Mouse (Mus musculus): ENCODE results near the gene Phxr2.

Phxr2 gene

DNA sequence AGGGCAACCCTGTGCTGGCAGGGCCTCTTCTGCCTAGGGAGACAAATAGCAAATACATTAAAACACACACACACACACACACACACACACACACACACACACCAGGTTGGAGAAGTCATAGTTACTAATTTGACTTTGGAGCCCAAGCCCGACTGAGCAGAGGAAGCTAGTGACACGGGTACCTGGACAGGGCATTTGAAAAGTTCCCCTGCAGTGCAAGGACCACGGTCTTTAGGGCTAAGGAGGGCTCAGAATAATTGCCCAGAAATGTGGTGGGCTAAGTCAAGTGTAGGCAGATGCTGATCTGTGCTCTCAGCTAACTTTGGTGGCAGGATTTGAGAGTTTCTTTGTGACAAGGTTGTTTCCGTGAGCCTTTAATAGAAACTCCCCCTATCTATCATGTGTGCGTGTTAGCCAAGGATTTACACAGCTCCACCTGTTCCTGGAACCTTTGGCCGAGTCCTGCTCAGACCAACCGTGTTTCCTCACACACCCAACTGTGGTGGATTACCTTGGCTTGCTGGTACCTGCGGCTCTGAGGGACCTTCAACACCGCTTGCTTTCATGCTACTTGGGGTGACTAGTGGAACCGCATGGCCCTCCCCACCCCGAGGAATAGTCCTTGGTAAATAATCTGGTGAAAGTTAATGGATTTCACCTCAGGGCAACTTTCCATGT is 6.6 kb upstream of the Phxr2 start:
- no peak for DNase-seq (ENCODE audit: low read depth, low spot score)

DNA sequence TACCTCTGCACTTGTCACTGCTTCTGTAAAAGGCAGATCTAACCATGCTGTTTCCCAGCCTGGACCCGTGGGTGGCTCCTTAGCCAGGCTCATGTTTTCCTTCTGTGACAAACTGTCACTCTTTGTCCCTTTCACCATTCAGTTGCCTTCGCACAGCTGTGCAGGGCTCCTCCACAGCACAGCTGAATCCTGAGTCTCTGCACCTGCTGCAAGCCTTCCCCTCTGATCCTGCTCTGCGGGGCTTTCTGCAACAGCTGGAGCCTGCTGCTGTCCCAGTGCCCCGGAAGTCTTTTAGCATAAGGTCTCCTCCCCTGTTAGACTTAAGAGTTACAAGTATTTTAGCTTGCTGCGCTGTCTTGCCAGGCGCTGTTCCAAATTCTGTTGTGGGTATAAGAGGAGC is 6.1 kb upstream of the Phxr2 start:
- no peak for DNase-seq (ENCODE audit: low read depth, low spot score)

DNA sequence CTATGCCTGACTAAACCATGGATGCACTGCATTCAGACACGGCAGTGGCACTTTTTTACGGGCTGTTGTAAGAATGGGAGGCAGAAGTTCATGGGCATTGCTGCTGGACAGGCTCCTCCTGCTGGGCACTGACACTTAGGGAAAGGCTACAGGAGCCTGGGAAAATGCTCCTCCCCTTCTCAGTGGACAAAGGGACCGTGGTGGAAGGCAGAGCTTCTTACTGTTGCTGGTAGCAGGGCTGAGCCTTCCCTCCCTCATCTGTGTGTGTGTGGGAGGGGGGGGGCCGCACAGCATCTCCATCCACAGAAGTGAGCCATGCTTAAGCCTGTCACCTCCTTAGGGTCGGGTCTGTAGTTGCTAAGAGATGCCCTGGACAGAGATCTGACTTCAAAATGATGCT is 5.2 kb upstream of the Phxr2 start:
- no peak for DNase-seq (ENCODE audit: low read depth, low spot score)

DNA sequence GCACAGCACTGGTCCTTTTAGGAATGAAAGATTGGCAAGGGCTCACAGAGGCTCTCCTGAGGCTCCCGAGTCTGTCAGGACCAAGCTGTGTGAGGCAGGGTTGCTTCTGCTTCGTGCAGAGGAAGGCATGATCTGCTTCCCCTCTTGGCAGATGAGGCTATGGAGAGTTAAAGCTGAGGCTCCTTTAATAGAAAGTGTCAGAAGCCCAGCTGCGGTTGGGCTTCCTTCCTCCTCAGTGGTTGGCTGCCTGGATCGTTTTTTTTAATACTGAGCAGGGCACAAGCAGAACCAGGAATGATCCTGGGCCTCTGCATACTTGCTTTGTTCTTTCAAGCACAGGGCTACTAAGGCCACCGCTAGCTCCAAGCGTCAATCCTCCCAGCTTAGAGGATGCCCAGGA is 4.5 kb upstream of the Phxr2 start:
- DNase-seq (ENCODE audit: low read depth, low spot score): peak; percentile 50

DNA sequence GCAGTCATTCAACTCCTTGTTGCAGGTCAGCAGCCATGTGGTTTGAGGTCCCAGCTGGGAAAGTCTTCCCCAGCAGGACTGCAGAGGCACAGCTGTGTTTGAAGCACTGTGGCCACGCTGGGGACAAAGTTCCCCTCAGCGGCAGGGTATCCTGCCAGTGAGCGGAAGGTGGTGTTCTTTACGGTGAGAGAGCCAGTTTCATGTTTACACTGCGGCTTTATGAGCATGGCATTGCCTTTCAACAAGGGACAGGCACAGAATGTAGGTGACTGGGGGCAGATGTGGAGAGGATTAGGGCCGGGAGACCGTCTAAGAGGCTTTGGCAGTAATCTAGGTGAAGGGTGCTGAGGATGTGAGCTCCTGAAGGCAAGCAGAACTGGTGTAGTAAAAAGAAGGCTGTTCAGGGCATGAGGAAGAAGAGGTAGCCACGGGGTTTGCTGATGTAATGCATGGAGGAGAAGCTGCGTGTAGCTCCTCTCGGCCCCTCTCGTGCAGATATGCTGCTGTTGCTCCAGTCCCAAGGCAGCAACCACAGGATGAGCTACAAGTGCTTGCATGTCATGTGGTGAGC is 1.7 kb upstream of the Phxr2 start:
- DNase-seq (ENCODE audit: low read depth, low spot score): no peak

DNA sequence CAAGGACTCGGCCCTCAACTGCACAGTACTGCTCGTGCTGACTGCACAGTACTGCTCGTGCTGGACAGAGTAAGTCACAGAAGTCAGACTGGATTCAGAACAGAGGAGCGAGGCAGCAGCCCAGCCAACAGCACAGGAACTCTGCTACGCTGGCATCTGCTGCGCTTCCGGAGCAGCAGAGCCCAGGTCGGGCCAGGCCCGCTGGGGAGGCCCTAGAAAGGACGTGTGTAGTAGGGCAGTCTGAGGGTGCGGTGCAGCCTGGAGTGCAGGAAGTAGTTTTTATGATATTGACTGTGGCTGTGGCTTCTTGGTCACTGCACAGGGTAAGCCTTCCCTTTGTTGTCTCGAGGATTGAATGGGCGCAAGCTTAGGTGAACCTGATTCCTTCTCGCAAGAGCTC is 829 bp upstream of the Phxr2 start:
- no peak for DNase-seq (ENCODE audit: low read depth, low spot score)

DNA sequence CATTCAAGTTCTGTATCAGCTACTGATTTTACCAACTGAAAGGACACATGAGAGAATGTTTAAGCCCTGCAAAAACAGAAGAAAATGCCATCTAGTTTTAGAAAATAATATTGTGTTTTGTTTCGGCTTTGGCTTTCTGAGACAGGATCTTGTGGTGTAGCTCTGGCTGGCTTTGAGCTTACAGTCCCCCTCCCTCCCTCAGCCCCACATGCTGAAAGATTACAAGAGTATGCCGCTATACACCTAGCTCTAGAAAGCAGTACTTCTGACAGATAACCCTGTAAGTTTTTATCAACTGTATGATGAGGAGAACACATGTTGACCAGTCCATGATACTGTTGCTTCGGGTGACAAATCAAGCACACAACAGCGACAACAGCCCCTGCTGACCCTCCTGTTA is 6.7 kb downstream of the Phxr2 start:
- DNase-seq (ENCODE audit: low read depth, low spot score): no peak

DNA sequence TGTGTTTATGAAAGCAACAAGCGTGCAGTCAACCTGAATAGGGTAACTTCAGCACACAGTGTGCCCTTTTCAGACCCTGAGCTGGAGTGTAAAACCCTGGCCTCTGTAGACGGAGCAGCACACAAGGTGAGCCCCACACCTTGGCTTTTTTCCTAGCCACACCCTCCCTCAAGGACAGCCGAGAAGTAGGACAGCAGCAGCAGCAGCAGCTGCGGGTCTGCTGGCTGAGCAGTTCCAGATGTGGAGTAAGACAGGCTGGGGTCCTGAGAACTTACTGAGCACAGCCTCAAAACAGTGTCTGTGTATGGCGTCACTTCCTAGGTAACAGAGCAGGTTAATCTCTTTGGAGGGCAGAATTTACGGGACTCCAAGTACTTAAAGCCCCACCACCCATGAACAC is 7.4 kb downstream of the Phxr2 start:
- DNase-seq (ENCODE audit: low read depth, low spot score): no peak

DNA sequence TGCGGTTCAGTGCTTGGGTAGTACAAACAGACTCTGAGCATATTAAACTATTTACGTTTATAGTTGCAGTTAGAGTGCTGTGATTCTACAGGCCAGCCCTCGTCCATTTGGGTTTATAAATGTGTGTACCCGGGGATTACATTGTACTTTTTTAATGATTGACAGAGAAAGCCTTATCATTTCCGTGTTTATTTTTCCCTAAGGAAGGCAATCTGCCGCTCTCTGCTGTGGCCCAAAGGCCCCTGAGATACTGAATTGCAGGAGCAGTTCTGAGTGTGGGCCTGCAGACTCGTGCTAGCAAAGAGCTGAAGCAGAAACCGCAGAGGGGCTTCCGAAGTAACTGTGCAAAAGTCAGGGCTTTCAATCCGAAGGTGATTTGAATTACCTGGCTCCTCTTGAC is 8.2 kb downstream of the Phxr2 start:
- DNase-seq (ENCODE audit: low read depth, low spot score): no peak

DNA sequence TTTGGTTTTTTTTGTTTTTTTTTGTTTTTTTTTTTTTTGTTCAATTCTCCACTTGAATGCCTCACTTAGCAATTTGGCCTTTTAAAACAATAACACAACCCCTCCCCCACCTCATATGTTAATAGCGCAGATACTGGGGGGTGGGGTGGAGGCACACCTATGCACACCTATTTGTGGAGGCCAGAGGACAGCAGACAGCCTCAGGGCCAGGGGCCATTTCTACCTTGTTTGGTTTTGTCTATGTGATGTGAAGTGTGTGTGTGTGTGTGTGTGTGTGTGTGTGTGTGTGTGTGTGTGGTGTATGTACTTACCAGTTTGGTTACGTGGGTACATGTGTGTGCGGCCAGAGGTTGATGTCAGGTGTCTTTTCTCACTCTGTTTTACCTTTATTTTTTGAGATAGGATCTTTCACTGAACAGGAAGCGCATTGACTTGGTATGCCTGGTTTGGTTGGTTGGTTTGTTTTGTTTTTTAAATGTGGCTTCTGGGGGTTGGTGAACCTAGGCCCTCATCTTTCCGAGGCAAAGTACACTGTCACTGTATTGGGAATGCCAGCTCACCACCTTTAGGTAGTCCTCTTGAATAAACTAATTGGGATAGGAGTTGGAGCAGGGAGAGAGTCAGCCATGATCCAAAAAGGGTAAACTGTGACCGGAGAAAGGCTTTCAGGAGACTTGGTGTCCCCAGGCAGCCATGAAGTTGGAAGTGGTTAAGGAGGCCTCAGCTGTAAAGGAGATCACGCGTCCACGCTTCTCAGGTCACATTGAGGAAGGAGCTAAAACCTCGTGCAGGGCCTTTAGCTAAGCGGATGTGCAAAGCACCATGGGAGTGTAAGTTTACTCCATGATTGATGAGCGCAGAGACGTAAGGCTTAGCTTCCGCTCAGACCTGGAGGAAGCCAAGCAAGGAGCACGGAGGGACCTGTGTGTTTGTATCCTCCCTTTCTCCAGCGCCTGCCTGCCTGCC is 9.2 kb downstream of the Phxr2 start:
- no peak for DNase-seq (ENCODE audit: low read depth, low spot score)

DNA sequence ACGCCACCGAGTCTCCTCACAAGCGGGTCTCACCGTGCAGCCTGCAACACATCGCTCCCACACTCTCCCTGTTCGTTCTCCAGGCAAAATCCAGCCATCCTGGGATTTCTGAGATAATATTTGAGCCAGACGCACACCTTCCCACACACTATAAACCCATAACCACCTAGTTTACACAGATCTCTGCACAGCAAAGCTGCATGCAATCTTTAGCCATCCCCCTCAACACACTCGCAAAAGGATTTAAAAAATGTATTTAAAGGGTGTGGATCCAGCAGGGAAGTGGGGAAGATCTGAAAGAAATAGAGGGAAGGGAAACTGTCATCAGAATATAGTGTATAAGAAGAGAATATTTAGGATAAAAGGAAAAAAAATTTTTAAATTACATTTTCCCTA is 9.9 kb downstream of the Phxr2 start:
- DNase-seq (ENCODE audit: low read depth, low spot score): no peak

DNA sequence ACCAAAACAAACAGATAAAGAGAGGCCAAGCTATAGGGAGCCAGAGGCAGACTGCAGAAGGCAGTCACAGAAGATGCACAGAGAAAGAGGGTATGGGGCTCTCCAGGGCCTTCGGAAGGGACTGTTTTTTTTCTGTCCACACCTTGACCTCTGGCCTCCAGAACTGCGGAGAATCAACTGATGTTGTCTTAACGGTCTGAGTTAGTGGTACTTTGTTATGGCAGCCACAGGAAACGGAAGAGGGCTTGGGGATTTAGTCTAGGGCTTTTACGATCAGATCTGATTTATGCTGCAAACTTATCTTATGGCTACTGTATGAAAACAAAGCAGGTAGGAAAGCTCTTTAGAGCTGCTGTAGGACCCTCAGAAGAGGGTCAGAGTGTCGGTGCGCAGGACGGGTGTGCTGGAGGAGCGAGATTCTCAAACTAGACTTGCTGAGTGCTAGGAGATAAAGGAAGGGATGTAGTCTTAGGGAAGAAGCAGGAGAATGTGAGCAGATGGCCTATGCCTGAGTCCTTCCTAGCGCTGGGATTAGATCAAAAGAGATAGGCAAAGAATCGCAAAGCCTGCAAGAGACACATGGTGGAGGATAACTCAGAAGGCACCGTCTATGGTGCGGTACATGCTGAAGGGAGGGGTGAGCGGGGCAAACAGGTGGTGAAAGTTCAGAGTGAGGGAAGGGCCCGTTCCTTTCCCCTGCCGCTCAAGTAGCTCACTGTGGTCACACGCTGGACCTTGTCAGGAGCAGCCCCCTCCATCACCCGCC is 10.5 kb downstream of the Phxr2 start:
- DNase-seq (ENCODE audit: low read depth, low spot score): no peak

DNA sequence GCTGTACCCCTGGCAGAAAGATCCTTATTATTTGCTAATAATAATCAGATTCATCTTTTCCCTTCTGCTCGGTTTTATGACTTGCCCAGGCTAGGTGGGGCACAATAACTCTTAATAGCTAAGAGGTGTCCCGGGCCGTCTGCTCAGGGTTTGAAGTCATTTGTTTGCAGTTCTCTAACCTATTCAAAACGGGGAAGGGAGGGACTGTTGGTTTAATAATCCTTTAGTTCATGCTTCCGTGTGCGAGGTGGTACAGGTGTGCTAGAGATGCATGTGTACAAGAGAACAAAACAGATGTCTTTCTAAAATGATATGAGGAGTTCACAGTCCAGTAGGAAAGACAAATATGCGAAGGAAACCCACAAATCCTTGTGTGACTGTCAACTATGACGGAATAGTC is 11.8 kb downstream of the Phxr2 start:
- no peak for DNase-seq (ENCODE audit: low read depth, low spot score)

DNA sequence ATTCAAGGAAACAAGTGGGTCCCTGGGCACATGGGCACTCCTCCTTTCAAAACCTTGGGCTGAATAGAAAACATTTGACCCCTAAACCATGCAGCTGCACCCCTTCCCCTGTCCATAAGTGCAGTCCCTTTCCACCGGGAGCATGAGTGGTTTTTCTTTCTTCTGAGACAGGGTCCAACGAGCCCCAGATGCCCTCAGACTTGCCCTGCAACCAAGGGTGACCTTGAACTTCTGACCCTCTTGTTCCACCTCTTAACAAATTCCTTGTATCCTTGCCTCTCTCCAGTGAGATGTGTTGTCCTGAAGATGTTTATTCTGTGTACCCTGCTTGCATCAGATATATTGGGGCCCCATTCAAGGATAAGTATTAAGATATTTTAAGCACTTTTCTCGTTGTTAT is 12.6 kb downstream of the Phxr2 start:
- DNase-seq (ENCODE audit: low read depth, low spot score): no peak

DNA sequence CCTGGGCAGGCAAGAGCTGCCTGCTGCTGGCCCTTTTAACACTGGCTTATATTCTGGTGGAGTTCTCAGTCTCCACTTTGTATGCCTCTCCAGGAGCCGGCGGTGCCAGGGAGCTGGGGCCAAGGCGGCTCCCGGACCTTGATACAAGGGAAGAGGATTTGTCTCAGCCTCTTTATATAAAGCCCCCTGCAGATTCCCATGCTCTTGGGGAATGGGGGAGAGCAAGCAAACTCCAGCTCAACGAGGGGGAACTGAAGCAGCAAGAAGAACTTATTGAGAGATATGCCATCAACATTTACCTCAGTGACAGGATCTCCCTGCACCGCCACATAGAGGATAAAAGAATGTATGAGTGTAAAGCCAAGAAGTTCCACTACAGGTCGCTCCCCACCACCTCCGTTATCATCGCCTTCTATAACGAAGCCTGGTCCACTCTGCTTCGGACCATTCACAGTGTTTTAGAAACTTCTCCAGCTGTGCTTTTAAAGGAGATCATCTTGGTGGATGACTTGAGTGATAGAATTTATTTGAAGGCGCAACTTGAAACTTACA is 17.6 kb downstream of the Phxr2 start:
- DNase-seq (ENCODE audit: low read depth, low spot score): no peak

DNA sequence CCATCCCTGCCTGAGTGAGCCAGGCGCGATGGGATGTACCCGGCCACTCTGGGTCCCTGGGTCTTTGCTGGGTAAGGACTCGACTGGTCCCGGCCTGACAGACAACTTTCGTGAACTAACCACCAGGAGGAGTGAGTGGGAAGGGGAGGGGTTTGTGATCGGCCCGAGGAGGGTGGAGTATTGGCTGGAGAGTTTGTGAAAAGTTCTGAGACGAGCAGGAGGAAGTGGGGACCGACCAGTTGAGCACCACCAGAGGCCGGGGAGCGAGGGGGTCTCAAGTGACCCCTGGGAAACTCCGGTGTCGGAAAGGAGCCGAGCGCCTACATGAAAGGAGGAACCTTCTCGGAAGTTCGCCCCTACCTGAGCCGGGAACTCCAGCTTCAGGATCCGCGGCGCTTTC is 18.2 kb downstream of the Phxr2 start, which contains the start of gene Galnt4:
Gene Galnt4 (plus strand): TSS at position 196 of the 400 bp plus-strand sequence.
- peak; percentile 73 for DNase-seq (ENCODE audit: low read depth, low spot score)

DNA sequence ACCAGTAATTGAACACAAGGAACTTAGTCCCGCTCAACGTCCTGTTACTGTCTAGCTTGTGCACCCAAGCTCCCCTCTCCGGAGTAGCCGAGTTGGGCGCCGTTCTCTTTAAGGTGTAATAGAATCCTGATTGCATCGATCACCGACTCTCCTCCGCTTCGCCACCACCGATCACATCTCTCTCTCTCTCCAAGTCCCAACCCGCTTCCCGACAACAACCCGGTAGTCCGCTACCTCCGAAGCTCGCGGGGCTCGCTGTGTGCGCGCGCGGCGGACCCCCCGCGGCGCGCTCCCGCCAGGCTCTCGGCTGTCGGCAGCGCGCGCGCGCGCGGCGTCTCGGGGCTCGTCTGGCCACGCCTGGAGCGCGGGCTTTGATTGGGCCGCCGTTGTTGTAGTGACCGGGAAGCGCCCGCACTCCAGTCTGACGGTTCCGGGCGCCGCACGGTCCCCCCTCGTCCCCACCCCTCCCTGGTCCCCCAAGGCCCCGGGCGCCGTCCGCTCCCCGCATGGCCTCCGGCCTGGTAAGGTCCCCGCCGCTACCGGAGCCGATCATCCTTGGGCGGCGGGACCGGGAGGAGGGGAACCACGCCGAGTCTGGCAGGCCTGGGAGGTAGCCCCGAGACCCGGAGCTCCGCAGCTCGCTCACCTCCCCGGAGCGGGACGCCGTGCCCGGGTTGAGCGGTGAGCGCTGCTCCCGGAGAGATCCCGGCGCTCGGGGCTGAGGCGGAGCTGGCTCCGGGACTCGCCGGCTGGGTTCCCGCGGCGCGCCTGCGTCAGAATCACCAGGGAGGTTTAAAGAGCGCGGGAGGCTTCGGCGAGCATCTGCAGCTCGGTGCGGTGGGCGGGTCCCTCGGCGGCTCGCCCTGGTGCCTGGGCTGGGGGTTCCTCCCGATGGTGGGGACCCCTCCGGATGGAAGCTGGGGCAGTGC is 19.2 kb downstream of the Phxr2 start, which contains the start of gene Poc1b:
Gene Poc1b (plus strand): TSS at position 334 of the 929 bp plus-strand sequence.
- DNase-seq (ENCODE audit: low read depth, low spot score): peak; percentile 65

DNA sequence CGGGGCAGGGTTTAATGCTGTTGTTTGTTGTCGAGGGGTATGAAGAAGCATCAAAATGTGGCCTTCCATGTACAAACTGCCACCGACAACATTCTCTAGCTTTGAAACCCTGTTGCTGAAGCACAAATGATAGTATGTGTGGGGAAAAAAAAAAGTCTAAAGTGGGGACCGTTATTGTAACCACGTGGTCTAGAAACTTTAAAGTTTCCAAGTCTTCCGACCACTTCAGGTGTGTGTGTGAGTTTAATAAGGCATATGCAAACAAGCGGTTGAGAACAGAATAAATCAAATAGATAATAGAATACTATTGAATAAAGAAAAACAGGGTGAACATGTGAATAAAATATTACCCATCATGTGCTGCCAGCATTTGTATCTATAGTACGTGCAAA is 19.8 kb downstream of the Phxr2 start:
- DNase-seq (ENCODE audit: low read depth, low spot score): no peak

DNA sequence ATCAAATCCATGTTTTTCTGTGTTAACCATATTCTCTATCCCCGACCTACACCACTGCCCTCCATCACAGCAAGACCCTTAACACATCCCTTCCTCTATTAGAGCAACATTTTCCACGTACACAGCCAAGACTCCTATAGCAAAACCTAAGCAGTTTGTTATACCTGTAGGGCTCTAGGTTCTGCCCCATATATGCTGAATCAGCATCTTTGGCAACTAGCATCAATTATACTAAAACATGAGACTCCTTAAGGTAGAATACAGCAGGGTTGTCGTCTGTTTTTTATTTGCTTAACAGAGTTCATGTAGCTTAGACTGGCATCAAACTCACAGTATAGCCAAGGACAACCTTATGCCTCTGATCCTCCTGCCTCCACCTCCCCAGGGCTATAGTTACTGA is 20.6 kb downstream of the Phxr2 start:
- DNase-seq (ENCODE audit: low read depth, low spot score): no peak

DNA sequence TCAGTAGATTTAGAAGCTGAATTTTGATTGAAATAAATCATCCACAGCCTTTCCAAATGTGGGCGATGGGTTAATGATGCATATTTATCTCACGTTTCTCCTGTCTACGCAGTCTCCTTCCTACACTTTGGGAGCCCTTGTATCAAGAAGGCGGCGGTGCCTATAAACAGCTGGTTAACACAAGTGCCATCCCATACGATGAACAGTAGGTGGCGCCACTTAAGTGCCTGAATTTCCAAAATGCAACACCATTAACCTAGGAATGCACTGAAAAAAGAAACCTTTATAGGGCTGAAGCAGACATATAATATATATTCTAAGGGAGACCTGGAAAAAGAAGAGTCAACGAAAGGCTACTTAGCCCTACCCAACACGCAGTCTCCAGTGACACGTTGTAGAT is 28.8 kb downstream of the Phxr2 start:
- DNase-seq (ENCODE audit: low read depth, low spot score): no peak

Data from skeletal muscle tissue, adult 2 months (tissue).